Mouse (Mus musculus): ENCODE data around the gene Kif11.

GRCm38 (mm10) chr19:37449246-37449645, 73.0 kb downstream of the Kif11 start:
- TF ChIP-seq EP300 (IDR thresholded peaks at IDR 0.05; ENCODE audit: low read depth), result no peak
- TF ChIP-seq CTCF (IDR thresholded peaks at IDR 0.05; ENCODE audit: low read depth), result no peak
